Mouse (Mus musculus): Measurements from ENCODE around the gene Lpin3. TPM values are rescaled to one million over a fixed set of nuclear protein-coding genes. Genes with fewer than 3 reads are reported as not detected.

Lpin3 gene
- polyA plus RNA-seq, 1 experiment from 2014 or later: 3.6 TPM

GRCm38 (mm10) chr2:160871310-160871709 lies 9.2 kb upstream of the Lpin3 start:
- ATAC-seq (ENCODE audit: borderline replicate concordance, extremely low read depth, low FRiP score, low TSS enrichment): no peak
- Histone ChIP-seq H3K4me3 (no peak overlapping the region), H3K9ac (no peak overlapping the region), H3K27me3 (no peaks in the 10 kb centered on the region), H3K4me1 (peaks cover 12% of the 10 kb centered on the region; the same call in 1 of the 2 replicates), H3K36me3 (no peaks in the 10 kb centered on the region), H3K27ac (no peak overlapping the region), H3K9me3 (no peaks in the 10 kb centered on the region), H3K4me2 (peak overlapping the region; percentile 17; the same call in 1 of the 2 replicates)
- WGBS: 76% methylated on average over 3 of the region's 3 CpGs

DNA sequence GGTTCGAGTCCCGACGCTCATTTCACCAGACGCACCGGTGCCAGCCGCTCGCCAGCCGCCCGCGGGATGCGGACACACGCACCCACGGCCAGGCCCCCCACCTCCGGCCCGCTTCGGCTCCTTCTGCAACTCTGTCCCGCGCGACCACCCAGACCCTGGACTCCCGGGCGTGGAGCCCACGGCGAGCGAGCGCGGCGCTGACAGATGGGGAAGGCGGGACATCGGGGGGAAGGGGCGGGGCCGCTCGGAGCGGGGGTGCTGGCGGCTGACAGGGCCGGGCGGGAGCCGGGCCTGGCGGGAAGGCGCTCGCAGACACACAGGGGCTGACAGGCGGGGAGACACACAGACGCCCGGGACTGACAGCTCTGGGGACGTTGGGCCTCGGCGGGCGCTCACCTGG lies 8.1 kb upstream of the Lpin3 start:
- Histone ChIP-seq H3K4me1 (peaks cover 12% of the 10 kb centered on the region; the same call in 1 of the 2 replicates), H3K9me3 (no peaks in the 10 kb centered on the region), H3K36me3 (no peaks in the 10 kb centered on the region), H3K4me2 (peak overlapping the region; percentile 70), H3K9ac (peak overlapping the region; percentile 100), H3K27me3 (no peaks in the 10 kb centered on the region), H3K4me3 (peak overlapping the region; percentile 100), H3K27ac (peak overlapping the region; percentile 99)
- ATAC-seq (ENCODE audit: borderline replicate concordance, extremely low read depth, low FRiP score, low TSS enrichment): peak; percentile 89
- under 1% methylated on average over 45 of the region's 47 CpGs for WGBS

GRCm38 (mm10) chr2:160872890-160873382 lies 7.5 kb upstream of the Lpin3 start, which contains the start of gene Zhx3:
Gene Zhx3, minus strand, starts transcription at chr2:160872998.
- H3K27ac ChIP-seq: peak within 1 kb of the TSS; percentile 99
- peak within 1 kb of the TSS; percentile 100 for H3K9ac ChIP-seq
- no peaks in the 10 kb centered on the region for H3K9me3 ChIP-seq
- ATAC-seq (ENCODE audit: borderline replicate concordance, extremely low read depth, low FRiP score, low TSS enrichment): peak; percentile 98
- under 1% methylated on average over 38 of the region's 48 CpGs for WGBS
- H3K4me2 ChIP-seq: peak within 1 kb of the TSS; percentile 70
- H3K27me3 ChIP-seq: no peaks in the 10 kb centered on the region
- peaks cover 12% of the 10 kb centered on the region; the same call in 1 of the 2 replicates for H3K4me1 ChIP-seq
- H3K36me3 ChIP-seq: no peaks in the 10 kb centered on the region
- peak within 1 kb of the TSS; percentile 100 for H3K4me3 ChIP-seq

GRCm38 (mm10) chr2:160874231-160874877 lies 6.1 kb upstream of the Lpin3 start:
- Histone ChIP-seq H3K9me3 (no peaks in the 10 kb centered on the region), H3K4me1 (peaks cover 12% of the 10 kb centered on the region; the same call in 1 of the 2 replicates), H3K36me3 (no peaks in the 10 kb centered on the region), H3K27ac (no peak overlapping the region), H3K4me2 (no peak overlapping the region), H3K9ac (no peak overlapping the region), H3K4me3 (no peak overlapping the region), H3K27me3 (no peaks in the 10 kb centered on the region)
- ATAC-seq (ENCODE audit: borderline replicate concordance, extremely low read depth, low FRiP score, low TSS enrichment): no peak
- WGBS: 59% methylated on average over 5 of the region's 5 CpGs

DNA sequence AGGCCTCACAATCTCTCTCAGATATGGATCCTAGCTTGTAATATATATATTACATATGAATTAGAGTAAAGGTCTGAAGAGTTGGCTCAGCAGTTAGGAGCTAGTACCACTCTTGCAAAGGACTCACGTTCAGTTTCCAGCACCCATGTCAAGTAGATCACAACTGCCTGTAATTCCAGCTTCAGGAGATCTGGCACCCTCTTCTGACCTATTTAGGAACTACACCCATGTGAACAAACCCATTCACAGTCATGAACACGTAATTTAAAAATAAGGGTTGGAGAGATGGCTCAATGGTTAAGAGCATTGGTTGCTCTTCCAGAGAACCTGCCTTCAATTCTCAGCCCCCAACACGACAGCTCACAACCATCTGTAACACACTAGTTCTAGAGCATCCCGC lies 4.4 kb upstream of the Lpin3 start:
- WGBS: 88% methylated on average over 4 of the region's 4 CpGs
- Histone ChIP-seq H3K4me2 (no peak overlapping the region), H3K27ac (no peak overlapping the region), H3K27me3 (no peaks in the 10 kb centered on the region), H3K9ac (no peak overlapping the region), H3K4me3 (no peak overlapping the region), H3K4me1 (peaks cover 19% of the 10 kb centered on the region), H3K9me3 (no peaks in the 10 kb centered on the region), H3K36me3 (no peaks in the 10 kb centered on the region)
- no peak for ATAC-seq (ENCODE audit: borderline replicate concordance, extremely low read depth, low FRiP score, low TSS enrichment)

DNA sequence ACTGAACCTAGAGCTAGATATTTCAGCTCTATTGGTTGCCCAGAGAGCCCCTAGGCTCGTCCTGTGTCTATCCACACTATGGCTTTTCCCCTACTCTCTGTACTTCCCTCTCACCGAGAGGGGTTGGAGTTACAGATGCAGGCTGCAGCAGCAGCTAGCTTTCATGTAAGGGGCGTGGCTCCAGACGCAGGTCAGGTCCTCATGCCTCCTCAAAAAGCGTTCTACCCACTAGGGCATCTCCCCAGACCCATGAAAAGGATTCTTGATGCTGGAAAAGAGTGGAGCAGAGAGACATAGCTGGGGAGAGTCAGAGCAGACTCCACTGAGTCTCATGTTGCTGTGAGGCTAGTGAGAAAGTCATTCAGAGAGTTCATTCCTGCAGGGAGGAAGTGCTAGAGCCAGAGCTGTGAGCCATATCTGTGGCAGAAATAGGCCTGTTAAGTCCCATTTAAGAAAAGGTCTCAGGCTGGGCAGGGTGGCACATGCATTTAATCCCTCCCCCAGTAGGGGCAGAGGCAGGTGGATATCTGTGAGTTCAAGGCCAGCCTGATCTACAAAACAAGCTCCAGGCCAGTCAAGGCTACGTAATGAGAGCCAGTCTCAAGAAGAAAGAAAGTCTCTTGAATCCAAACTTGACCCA lies 1.1 kb downstream of the Lpin3 start:
- WGBS: 40% methylated on average over 6 of the region's 6 CpGs
- H3K27ac ChIP-seq: no peak overlapping the region
- no peak for ATAC-seq (ENCODE audit: borderline replicate concordance, extremely low read depth, low FRiP score, low TSS enrichment)
- H3K4me1 ChIP-seq: peaks cover 9% of the 10 kb centered on the region
- H3K4me2 ChIP-seq: no peak overlapping the region
- no peak overlapping the region for H3K9ac ChIP-seq
- no peak overlapping the region for H3K4me3 ChIP-seq
- H3K36me3 ChIP-seq: no peaks in the 10 kb centered on the region
- H3K27me3 ChIP-seq: no peaks in the 10 kb centered on the region
- H3K9me3 ChIP-seq: no peaks in the 10 kb centered on the region

- Histone ChIP-seq H3K4me2 (no peak overlapping the region), H3K4me3 (no peak overlapping the region), H3K4me1 (peaks cover 9% of the 10 kb centered on the region), H3K9me3 (no peaks in the 10 kb centered on the region), H3K36me3 (no peaks in the 10 kb centered on the region), H3K9ac (no peak overlapping the region), H3K27ac (no peak overlapping the region), H3K27me3 (no peaks in the 10 kb centered on the region)
- 74% methylated on average over 5 of the region's 5 CpGs for WGBS
- no peak for ATAC-seq (ENCODE audit: borderline replicate concordance, extremely low read depth, low FRiP score, low TSS enrichment)
These were observed 2.0 kb downstream of the Lpin3 start for GRCm38 (mm10) chr2:160882436-160882835.

GRCm38 (mm10) chr2:160883912-160884311 lies 3.4 kb downstream of the Lpin3 start:
- Histone ChIP-seq H3K36me3 (no peaks in the 10 kb centered on the region), H3K4me3 (no peak overlapping the region), H3K9me3 (no peaks in the 10 kb centered on the region), H3K27ac (no peak overlapping the region), H3K27me3 (no peaks in the 10 kb centered on the region; the same call in 1 of the 2 replicates), H3K4me2 (no peak overlapping the region), H3K9ac (no peak overlapping the region), H3K4me1 (peaks cover 17% of the 10 kb centered on the region)
- no peak for ATAC-seq (ENCODE audit: borderline replicate concordance, extremely low read depth, low FRiP score, low TSS enrichment)
- WGBS: 50% methylated on average over 4 of the region's 4 CpGs

- no peak overlapping the region for H3K4me3 ChIP-seq
- 8% methylated on average over 2 of the region's 2 CpGs for WGBS
- no peak for ATAC-seq (ENCODE audit: borderline replicate concordance, extremely low read depth, low FRiP score, low TSS enrichment)
- H3K4me2 ChIP-seq: no peak overlapping the region
- no peaks in the 10 kb centered on the region for H3K36me3 ChIP-seq
- H3K4me1 ChIP-seq: peaks cover 17% of the 10 kb centered on the region
- no peaks in the 10 kb centered on the region; the same call in 1 of the 2 replicates for H3K27me3 ChIP-seq
- no peak overlapping the region for H3K27ac ChIP-seq
- H3K9me3 ChIP-seq: no peaks in the 10 kb centered on the region
- H3K9ac ChIP-seq: no peak overlapping the region
These were observed 4.4 kb downstream of the Lpin3 start for GRCm38 (mm10) chr2:160884830-160885229.

DNA sequence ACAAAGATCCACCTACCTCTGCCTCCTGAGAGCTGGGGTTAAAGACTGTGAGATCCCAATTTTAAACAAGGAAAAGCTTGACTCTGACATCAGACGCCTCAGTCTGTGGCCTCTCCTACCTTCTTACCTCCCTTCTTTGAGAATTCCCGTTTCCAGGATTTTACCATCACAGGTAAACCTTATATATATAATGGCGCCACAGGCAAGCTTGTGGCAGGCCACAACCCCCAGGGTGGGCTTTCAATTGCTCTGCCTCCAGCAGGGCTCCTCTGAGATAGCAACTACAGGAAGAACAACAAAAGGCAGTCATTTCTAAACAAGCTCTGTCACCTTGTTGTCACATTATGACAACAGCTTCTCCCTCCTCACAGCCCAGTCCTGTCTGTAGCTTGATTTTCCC lies 5.8 kb downstream of the Lpin3 start:
- H3K36me3 ChIP-seq: no peaks in the 10 kb centered on the region
- ATAC-seq (ENCODE audit: borderline replicate concordance, extremely low read depth, low FRiP score, low TSS enrichment): no peak
- 74% methylated on average over 3 of the region's 3 CpGs for WGBS
- H3K4me3 ChIP-seq: no peak overlapping the region
- no peaks in the 10 kb centered on the region; the same call in 1 of the 2 replicates for H3K27me3 ChIP-seq
- no peak overlapping the region for H3K9ac ChIP-seq
- no peak overlapping the region for H3K27ac ChIP-seq
- peaks cover 8% of the 10 kb centered on the region; the same call in 1 of the 2 replicates for H3K4me1 ChIP-seq
- H3K4me2 ChIP-seq: no peak overlapping the region
- H3K9me3 ChIP-seq: no peaks in the 10 kb centered on the region

DNA sequence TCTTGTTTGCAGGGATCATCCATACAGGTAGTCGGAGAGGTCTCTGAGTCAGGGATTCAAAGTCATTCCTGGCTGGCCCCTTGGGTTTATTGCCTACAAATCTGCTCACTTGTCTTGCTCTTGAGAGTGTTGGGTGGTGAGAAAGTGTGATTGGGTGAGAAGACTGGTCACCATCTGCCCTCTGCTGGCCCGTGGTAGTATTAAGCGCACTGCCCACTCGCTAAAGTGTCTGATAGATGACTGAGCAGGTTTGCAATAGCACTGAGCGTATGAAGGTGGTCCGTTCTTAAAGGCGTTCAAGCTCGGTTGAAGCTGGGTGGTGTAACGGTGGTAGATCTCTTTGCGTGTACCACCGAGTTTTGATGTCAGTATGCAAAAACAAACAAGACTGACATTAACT lies 6.8 kb downstream of the Lpin3 start:
- WGBS: 3% methylated on average over 11 of the region's 11 CpGs
- Histone ChIP-seq H3K4me2 (peak overlapping the region; percentile 84), H3K27me3 (no peaks in the 10 kb centered on the region; the same call in 1 of the 2 replicates), H3K36me3 (no peaks in the 10 kb centered on the region), H3K4me1 (peaks cover 8% of the 10 kb centered on the region; the same call in 1 of the 2 replicates), H3K4me3 (peak overlapping the region; percentile 42), H3K9ac (0 out of 2 replicates have a peak overlapping the region, but pooled peaks have one; percentile 26), H3K9me3 (no peaks in the 10 kb centered on the region), H3K27ac (no peak overlapping the region)
- peak; percentile 75; the same call in 1 of the 2 replicates for ATAC-seq (ENCODE audit: borderline replicate concordance, extremely low read depth, low FRiP score, low TSS enrichment)

- Histone ChIP-seq H3K9me3 (no peaks in the 10 kb centered on the region), H3K27me3 (no peaks in the 10 kb centered on the region; the same call in 1 of the 2 replicates), H3K36me3 (no peaks in the 10 kb centered on the region), H3K4me3 (peak overlapping the region; percentile 42), H3K27ac (no peak overlapping the region), H3K4me2 (peak overlapping the region; percentile 84), H3K4me1 (peaks cover 8% of the 10 kb centered on the region; the same call in 1 of the 2 replicates), H3K9ac (peak overlapping the region; percentile 26; the same call in 1 of the 2 replicates)
- peak; percentile 85 for ATAC-seq (ENCODE audit: borderline replicate concordance, extremely low read depth, low FRiP score, low TSS enrichment)
- WGBS: under 1% methylated on average over 26 of the region's 26 CpGs
These were observed 7.4 kb downstream of the Lpin3 start for GRCm38 (mm10) chr2:160887859-160888258.

Measured in lung, embryonic 15.5 days (tissue).